Mouse (Mus musculus) neural tube, embryonic 13.5 days (tissue): ENCODE data around the gene Eif4a1. TPM values are rescaled to one million over a fixed set of nuclear protein-coding genes. Genes with fewer than 3 reads are reported as not detected.
"Not testable (repeated sequence)": the region's sequence is repeated elsewhere in the genome, so short reads cannot be mapped to it uniquely, and the experiment has no call there.

Source experiments
- ATAC-seq: fragments of 200-750 bp; cut with Nextera tagmentation; 2 replicates; pipeline ENCODE4 v1.8.0; 2017; ENCODE audit warnings: low read depth, mild to moderate bottlenecking, moderate TSS enrichment, moderate library complexity
- H3K27ac ChIP-seq: fragments of 300-500 bp; sonication (generic); replicated peaks from 2 replicates; pipeline ENCODE4 v1.5.1; 2015; ENCODE audit warnings: moderate library complexity, mild to moderate bottlenecking, inconsistent platforms
- H3K27me3 ChIP-seq: fragments of 300-500 bp; sonication (generic); 2 replicates; pipeline ENCODE4 v1.6.1; 2015; ENCODE audit warnings: mild to moderate bottlenecking, inconsistent platforms
- H3K36me3 ChIP-seq: fragments of 300-500 bp; sonication (generic); 2 replicates; pipeline ENCODE4 v1.6.1; 2015; ENCODE audit warnings: mild to moderate bottlenecking, inconsistent platforms
- H3K4me1 ChIP-seq: fragments of 300-500 bp; sonication (generic); replicated peaks from 2 replicates; pipeline ENCODE4 v1.6.1; 2015; ENCODE audit warnings: inconsistent platforms
- H3K4me2 ChIP-seq: fragments of 300-500 bp; sonication (generic); 2 replicates; pipeline ENCODE4 v1.6.1; 2015; ENCODE audit warnings: inconsistent platforms, mild to moderate bottlenecking, moderate library complexity
- H3K4me3 ChIP-seq: fragments of 300-500 bp; sonication (generic); 2 replicates; pipeline ENCODE4 v1.5.1; 2015; ENCODE audit warnings: mild to moderate bottlenecking, inconsistent platforms
- H3K9ac ChIP-seq: fragments of 300-500 bp; sonication (generic); 2 replicates; pipeline ENCODE4 v1.6.1; 2015; ENCODE audit warnings: moderate library complexity, mild to moderate bottlenecking, inconsistent platforms
- H3K9me3 ChIP-seq: fragments of 300-500 bp; sonication (generic); 2 replicates; pipeline ENCODE4 v1.6.1; 2016; ENCODE audit warnings: inconsistent platforms
- WGBS: fragments of 180-500 bp; shearing (Covaris S2); methylation state at CpG from one replicate; pipeline ENCODE4 v1.1.7; 2015; 5-methylcytosine and 5-hydroxymethylcytosine counted together
- polyA plus RNA-seq: library from polyadenylated mRNA; unstranded; fragments of >200 nt; fragmentation: Nextera tagmentation; extraction: Ambion mirVana; gene quantifications from 2 replicates; pipeline ENCODE4 v1.2.1, GENCODE M21; 2015

Gene Eif4a1
- polyA plus RNA-seq, 1 experiment from 2014 or later, result 528 TPM

- no peak for ATAC-seq
- no peaks in the 10 kb centered on the region for H3K36me3 ChIP-seq
- WGBS, result 58% methylated on average over 11 of the region's 11 CpGs
- no peak overlapping the region for H3K4me2 ChIP-seq
- no peak overlapping the region for H3K9ac ChIP-seq
- no peaks in the 10 kb centered on the region for H3K9me3 ChIP-seq
- no peak overlapping the region for H3K4me3 ChIP-seq
- H3K27ac ChIP-seq, result no peak overlapping the region
- no peaks in the 10 kb centered on the region; the same call in 1 of the 2 replicates for H3K4me1 ChIP-seq
- no peaks in the 10 kb centered on the region for H3K27me3 ChIP-seq
Measured at GRCm38 (mm10) chr11:69709554-69710446, 37.6 kb upstream of the Eif4a1 start.

- H3K36me3 ChIP-seq, result no peaks in the 10 kb centered on the region
- H3K4me1 ChIP-seq, result no peaks in the 10 kb centered on the region; the same call in 1 of the 2 replicates
- H3K9ac ChIP-seq, result no peak overlapping the region
- no peaks in the 10 kb centered on the region for H3K9me3 ChIP-seq
- no peak for ATAC-seq
- H3K4me3 ChIP-seq, result no peak overlapping the region
- no peak overlapping the region for H3K4me2 ChIP-seq
- 78% methylated on average over 3 of the region's 3 CpGs for WGBS
- no peak overlapping the region for H3K27ac ChIP-seq
- H3K27me3 ChIP-seq, result no peaks in the 10 kb centered on the region
Measured at GRCm38 (mm10) chr11:69708614-69709265, 36.5 kb upstream of the Eif4a1 start.

GRCm38 (mm10) chr11:69707873-69708381 is 35.7 kb upstream of the Eif4a1 start:
- H3K36me3 ChIP-seq, result no peaks in the 10 kb centered on the region
- H3K9me3 ChIP-seq, result no peaks in the 10 kb centered on the region
- no peaks in the 10 kb centered on the region for H3K27me3 ChIP-seq
- no peak for ATAC-seq
- H3K27ac ChIP-seq, result no peak overlapping the region
- no peak overlapping the region for H3K4me3 ChIP-seq
- no peak overlapping the region for H3K9ac ChIP-seq
- no peak overlapping the region for H3K4me2 ChIP-seq
- H3K4me1 ChIP-seq, result no peaks in the 10 kb centered on the region; the same call in 1 of the 2 replicates
- WGBS, result 84% methylated on average over 4 of the region's 4 CpGs

- ATAC-seq, result no peak
- no peak overlapping the region for H3K27ac ChIP-seq
Measured at GRCm38 (mm10) chr11:69707480-69707847, 35.2 kb upstream of the Eif4a1 start.

DNA sequence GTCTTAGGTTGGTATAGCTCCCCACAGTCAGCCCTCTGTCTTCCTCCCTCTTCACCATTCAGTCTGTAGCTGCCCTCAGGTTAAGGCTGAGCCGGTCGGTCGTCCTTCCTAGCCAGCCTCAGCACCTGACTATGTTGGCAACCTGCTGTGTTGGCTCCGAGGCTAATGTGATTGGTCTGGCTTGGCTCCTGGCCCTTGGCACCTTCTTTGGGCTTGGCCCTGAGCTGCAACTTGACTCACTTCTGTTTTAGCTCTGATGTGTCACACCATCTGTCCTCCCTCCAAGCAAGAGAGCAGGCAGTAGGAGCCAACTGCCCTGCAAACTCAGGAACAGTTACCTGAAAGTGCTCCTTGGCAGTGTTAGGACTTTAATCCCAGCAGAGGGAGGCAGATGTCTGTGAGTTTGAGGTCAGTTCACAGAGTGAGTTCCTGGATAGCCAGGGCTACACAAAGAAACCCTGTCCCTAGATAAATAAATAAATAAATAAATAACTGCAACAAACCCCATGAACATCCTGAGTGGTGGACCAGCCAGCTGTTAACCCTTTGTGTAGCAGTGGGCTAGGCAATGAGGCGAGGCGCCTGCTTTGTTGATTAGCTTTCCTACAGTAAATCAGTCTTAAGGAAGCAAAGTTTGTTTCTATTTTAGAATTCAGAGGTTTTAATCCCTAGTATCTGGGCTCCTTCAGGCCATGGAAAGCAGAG is 34.7 kb upstream of the Eif4a1 start:
- H3K9me3 ChIP-seq, result no peaks in the 10 kb centered on the region
- WGBS, result 57% methylated on average over 6 of the region's 6 CpGs
- H3K9ac ChIP-seq, result no peak overlapping the region
- H3K36me3 ChIP-seq, result no peaks in the 10 kb centered on the region
- no peak overlapping the region for H3K4me3 ChIP-seq
- no peaks in the 10 kb centered on the region for H3K27me3 ChIP-seq
- H3K27ac ChIP-seq, result no peak overlapping the region
- H3K4me1 ChIP-seq, result no peaks in the 10 kb centered on the region; the same call in 1 of the 2 replicates
- H3K4me2 ChIP-seq, result no peak overlapping the region
- ATAC-seq, result no peak

More at GRCm38 (mm10) chr11:69707480-69707847, 35.2 kb upstream of the Eif4a1 start:
- Histone ChIP-seq H3K9me3 (no peaks in the 10 kb centered on the region), H3K27me3 (no peaks in the 10 kb centered on the region), H3K4me1 (no peaks in the 10 kb centered on the region; the same call in 1 of the 2 replicates), H3K36me3 (no peaks in the 10 kb centered on the region), H3K4me3 (no peak overlapping the region), H3K9ac (no peak overlapping the region), H3K4me2 (no peak overlapping the region)
- WGBS, result 88% methylated on average over 4 of the region's 4 CpGs

DNA sequence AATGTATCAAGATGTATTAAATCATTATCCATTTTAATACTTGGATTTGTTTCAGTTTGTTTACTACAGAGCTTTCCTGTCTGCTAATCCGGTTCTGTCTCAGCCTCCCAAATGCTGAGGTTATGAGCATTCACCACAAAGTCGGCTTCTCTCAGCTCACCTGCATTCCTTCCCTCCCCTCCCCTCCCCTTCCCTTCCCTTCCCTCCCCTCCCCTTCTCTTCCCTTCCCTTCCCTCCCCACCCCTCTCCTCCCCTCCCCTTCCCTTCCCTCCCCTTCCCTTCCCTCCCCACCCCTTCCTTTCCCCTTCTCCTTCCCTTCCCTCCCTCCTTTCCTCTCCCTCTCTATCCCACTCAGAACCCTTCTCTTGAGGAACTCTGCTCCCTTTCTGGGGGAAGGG is 32.4 kb upstream of the Eif4a1 start:
- H3K27me3 ChIP-seq, result no peaks in the 10 kb centered on the region
- ATAC-seq, result no peak
- H3K9ac ChIP-seq, result no peak overlapping the region
- 44% methylated on average over 2 of the region's 2 CpGs for WGBS
- no peaks in the 10 kb centered on the region for H3K9me3 ChIP-seq
- H3K27ac ChIP-seq, result no peak overlapping the region
- H3K4me3 ChIP-seq, result no peak overlapping the region
- H3K4me1 ChIP-seq, result no peaks in the 10 kb centered on the region; the same call in 1 of the 2 replicates
- no peak overlapping the region for H3K4me2 ChIP-seq
- no peaks in the 10 kb centered on the region for H3K36me3 ChIP-seq

DNA sequence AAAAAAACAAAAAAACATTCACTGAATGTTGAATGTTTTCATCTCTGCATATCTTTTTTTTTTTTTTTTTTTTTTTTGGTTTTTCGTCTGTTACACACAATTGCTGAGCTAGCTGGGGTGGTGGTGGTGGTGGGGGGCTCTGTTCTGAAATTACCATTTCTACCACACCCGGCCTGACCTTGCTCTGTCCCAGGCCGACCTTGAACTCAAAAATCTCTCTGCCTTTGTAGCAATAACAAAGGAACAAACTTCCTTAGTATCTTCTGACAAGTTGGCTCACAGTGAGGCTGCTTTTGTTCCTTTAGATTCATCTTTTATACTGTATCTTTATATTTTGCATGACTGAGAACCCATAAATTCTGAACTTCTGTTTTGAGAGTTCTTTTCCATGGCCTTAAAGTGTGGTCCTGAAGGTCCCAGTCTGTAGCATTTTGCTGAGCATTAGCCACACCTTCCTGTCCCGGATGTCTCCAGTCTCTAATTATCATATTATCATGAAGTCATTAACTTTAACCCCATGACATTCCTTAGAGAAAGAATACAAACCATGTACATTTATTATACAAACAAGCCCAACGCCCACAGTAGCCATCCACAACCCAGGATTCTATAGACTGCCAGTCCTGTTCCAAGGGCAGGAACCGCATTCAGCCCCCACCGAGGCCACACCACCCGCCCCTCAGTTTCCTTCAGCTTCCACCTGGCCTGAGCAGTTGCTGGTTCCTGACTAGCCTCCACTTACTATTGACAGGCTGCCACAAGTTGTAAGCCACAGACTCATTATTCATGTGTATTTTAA is 31.8 kb upstream of the Eif4a1 start:
- 74% methylated on average over 8 of the region's 8 CpGs for WGBS
- Histone ChIP-seq H3K4me3 (no peak overlapping the region), H3K9ac (no peak overlapping the region)

GRCm38 (mm10) chr11:69703381-69703780 is 31.2 kb upstream of the Eif4a1 start:
- not testable (repeated sequence) for H3K4me1 ChIP-seq, H3K9ac ChIP-seq, H3K9me3 ChIP-seq, H3K4me2 ChIP-seq, H3K4me3 ChIP-seq, H3K27me3 ChIP-seq, H3K27ac ChIP-seq, H3K36me3 ChIP-seq, ATAC-seq
- WGBS, result 63% methylated on average over 3 of the region's 3 CpGs

More for the DNA sequence above, 31.8 kb upstream of the Eif4a1 start:
- no peak for ATAC-seq
- Histone ChIP-seq H3K36me3 (no peaks in the 10 kb centered on the region), H3K4me1 (no peaks in the 10 kb centered on the region; the same call in 1 of the 2 replicates), H3K4me2 (no peak overlapping the region), H3K27ac (no peak overlapping the region), H3K27me3 (no peaks in the 10 kb centered on the region), H3K9me3 (no peaks in the 10 kb centered on the region)

DNA sequence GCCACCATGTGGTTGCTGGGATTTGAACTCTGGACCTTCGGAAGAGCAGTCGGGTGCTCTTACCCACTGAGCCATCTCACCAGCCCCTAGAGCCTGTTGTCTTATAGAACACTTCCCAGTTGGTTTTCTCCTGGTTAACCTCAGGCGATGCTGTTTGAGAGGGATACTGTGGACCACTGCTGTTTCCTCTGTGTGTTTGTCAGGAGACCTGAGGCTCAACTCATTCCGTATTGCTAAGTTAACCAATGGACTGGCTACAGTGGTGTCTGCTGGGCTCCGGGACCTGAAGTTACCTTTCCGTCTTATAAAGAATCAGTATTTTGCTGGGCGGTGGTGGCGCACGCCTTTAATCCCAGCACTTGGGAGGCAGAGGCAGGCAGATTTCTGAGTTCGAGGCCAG is 30.7 kb upstream of the Eif4a1 start:
- H3K27ac ChIP-seq, ATAC-seq, H3K4me2 ChIP-seq, H3K27me3 ChIP-seq, H3K9me3 ChIP-seq, H3K9ac ChIP-seq, H3K4me1 ChIP-seq, H3K36me3 ChIP-seq, H3K4me3 ChIP-seq: not testable (repeated sequence)
- 95% methylated on average over 10 of the region's 10 CpGs for WGBS

DNA sequence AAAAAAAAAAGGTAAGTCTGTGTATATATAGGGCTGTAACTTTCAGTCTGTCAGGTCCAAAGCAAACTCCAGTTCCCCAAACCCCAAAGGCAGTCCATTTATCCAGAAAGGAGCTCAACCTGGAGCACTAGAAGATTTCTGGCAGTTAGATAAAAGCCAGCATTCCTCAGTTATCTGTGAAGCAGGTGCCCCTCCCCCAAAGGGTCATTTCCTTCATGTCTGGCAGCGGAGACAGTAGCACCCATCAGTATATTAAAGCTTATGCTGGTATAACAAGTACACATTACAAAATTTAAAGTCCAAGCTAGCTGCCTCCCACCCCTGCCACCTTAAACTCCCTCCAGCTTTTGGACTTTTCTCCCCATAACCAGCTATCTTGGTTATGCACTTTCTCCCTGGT is 27.4 kb upstream of the Eif4a1 start:
- WGBS, result 83% methylated on average over 1 of the region's 1 CpGs
- Histone ChIP-seq H3K27ac (no peak overlapping the region), H3K4me1 (peaks cover 12% of the 10 kb centered on the region), H3K36me3 (no peaks in the 10 kb centered on the region), H3K4me3 (no peak overlapping the region), H3K9ac (no peak overlapping the region), H3K27me3 (no peaks in the 10 kb centered on the region), H3K4me2 (no peak overlapping the region), H3K9me3 (no peaks in the 10 kb centered on the region)
- ATAC-seq, result no peak

DNA sequence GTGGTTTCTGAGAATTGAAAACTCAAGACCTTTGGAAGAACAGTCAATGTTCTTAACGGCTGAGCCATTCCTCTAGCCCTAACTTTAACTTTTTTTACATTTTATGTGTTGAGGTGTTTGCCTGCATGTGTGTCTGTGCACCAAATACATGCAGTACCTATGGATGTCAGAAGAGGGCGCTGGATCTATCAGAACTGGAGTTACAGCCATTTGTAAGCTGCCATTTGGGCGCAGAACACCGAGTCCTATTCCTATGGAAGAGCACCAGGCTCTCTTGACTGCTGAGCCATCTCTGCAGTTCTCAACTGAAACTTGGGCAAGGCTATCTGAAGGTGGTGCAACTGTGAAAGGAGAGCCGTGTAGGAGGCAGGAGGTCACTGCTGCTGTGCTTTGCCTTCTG is 26.4 kb upstream of the Eif4a1 start:
- Histone ChIP-seq H3K9me3 (no peaks in the 10 kb centered on the region), H3K36me3 (no peaks in the 10 kb centered on the region), H3K27ac (no peak overlapping the region), H3K4me1 (peaks cover 12% of the 10 kb centered on the region), H3K9ac (no peak overlapping the region), H3K27me3 (no peaks in the 10 kb centered on the region), H3K4me2 (no peak overlapping the region), H3K4me3 (no peak overlapping the region)
- ATAC-seq, result no peak
- WGBS, result 72% methylated on average over 5 of the region's 5 CpGs
